Mouse (Mus musculus): ENCODE data around the gene Cel.

- TF ChIP-seq EP300 (IDR thresholded peaks at IDR 0.05; ENCODE audit: low read depth): no peak
- no peak for TF ChIP-seq CTCF (IDR thresholded peaks at IDR 0.05; ENCODE audit: low read depth)
These were observed 34.9 kb downstream of the Cel start for GRCm38 (mm10) chr2:28528354-28528730.
